Mouse (Mus musculus) lung, adult 2 months (tissue): ENCODE results near the gene Galntl6. TPM values are rescaled to one million over a fixed set of nuclear protein-coding genes. Genes with fewer than 3 reads are reported as not detected.
"Not testable (repeated sequence)": the region's sequence is repeated elsewhere in the genome, so short reads cannot be mapped to it uniquely, and the experiment has no call there.

Experiments
- DNase-seq: peaks from one replicate; pipeline ENCODE4 v3.0.0; 2022
- H3K4me1 ChIP-seq: fragments of 200-500 bp; 2 replicates; pipeline ENCODE4 v1.6.1; 2011; ENCODE audit warnings: low read length; ENCODE audit not compliant: control insufficient read depth, insufficient read depth
- H3K4me3 ChIP-seq: fragments of 200-500 bp; replicated peaks from 2 replicates; pipeline ENCODE3; 2011; ENCODE audit warnings: low read depth, mild to moderate bottlenecking, control low read depth, low read length; ENCODE audit errors: extremely low read depth
- CTCF ChIP-seq: fragments of 200-500 bp; IDR thresholded peaks from 2 replicates; pipeline ENCODE4 v1.5.1; 2011; ENCODE audit warnings: mild to moderate bottlenecking, low read length, control low read depth; ENCODE audit not compliant: insufficient read depth
- POLR2A ChIP-seq: fragments of 200-500 bp; IDR thresholded peaks from 2 replicates; pipeline ENCODE4 v1.6.1; 2011; ENCODE audit warnings: low read depth, mild to moderate bottlenecking, control low read depth, low read length, borderline replicate concordance; ENCODE audit errors: extremely low read depth
- WGBS: fragments of 180-500 bp; shearing (Covaris S2); methylation state at CpG from one replicate; pipeline ENCODE4 v1.1.7; 2018; 5-methylcytosine and 5-hydroxymethylcytosine counted together
- polyA plus RNA-seq: library from polyadenylated mRNA; depleted of rRNA; stranded (reverse); fragments of >200 nt; gene quantifications from 2 replicates; pipeline ENCODE4 v1.2.3, GENCODE M21; 2012

Gene Galntl6
- polyA plus RNA-seq, 1 experiment, result 0.09 TPM

DNA sequence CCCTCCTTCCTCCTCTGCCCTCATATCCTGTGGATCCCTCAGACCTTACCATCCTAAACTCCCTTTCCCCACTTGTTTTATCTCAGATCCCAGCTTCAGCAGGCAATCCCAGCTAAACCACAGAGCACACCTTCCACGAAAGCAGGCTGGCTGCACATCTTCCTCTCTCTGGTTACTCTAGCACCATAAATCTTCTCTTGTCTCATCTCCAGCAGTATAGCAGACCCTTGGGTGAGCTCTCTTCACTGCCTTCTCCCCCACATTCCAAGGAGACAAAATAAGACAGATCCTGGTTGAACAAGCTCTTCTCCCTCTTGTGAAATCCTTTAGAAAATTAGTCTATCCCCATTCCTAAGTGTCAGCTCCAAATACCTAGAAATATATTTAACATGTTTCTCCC, 389.0 kb downstream of the Galntl6 start:
- Histone ChIP-seq H3K4me3 (no peak overlapping the region), H3K4me1 (no peaks in the 10 kb centered on the region)
- 11% methylated on average over 1 of the region's 1 CpGs for whole genome bisulfite sequencing
- TF ChIP-seq POLR2A (no peak), CTCF (no peak)
- DNase-seq, result no peak

DNA sequence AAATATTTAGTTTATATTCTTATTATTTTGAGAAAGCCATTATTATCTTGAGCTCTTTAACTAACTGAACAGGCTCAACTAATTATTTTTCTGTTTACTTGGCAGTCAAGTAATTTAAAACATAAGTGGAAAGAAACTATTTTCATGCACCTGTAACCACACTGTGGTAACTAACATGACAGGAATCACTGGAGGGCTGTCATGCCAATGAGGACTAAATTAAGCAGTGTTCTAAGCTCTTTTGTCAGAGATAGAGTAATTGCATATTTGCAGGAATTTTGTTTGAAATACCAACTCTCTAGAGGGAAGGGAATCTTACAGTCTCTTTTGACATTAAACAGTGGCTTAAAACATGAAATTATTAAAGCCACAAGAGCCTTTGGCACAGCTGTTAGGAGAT, 390.5 kb downstream of the Galntl6 start:
- TF ChIP-seq POLR2A (no peak), CTCF (no peak)
- no peak for DNase-seq
- no peak overlapping the region for H3K4me3 ChIP-seq
- H3K4me1 ChIP-seq, result no peaks in the 10 kb centered on the region

DNA sequence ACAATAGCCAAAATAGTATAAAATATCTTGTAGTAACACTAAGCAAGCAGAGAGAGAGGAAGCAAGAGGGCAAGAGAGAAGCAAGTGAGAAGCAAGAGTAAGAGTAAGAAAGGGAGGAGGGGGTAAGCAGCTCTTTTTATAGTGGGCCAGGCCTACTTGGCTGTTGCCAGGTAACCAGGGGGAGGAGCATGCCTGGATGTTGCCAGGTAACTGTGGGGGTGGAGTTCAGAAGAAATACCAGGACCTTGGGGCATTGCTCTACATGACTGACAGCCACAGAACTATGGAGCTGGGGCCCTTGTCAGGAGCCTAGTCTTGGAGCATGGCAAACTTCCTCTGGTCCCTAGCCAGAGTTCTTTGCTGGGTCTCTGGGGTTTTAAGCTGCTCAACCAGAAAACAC, 401.9 kb downstream of the Galntl6 start:
- TF ChIP-seq POLR2A (no peak), CTCF (no peak)
- Histone ChIP-seq H3K4me3 (no peak overlapping the region), H3K4me1 (no peaks in the 10 kb centered on the region)
- no peak for DNase-seq

DNA sequence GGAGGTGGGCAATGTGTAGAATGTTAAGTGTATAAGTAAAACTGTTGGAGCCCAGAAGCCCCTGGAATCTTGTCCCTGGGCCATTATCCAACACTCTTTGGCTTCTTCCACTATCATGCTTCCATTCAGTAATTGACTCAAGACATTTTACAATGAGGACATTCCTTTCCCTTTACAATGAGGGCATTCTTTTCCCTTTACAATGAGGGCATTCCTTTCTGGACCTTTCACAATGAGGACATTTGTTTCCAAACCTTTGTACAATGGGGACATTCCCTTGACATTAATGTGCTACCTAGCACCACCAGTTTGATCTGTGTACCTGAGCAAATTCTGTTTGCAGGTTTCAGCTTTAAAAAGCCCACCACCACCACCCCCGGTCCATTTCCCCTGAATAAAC, 403.4 kb downstream of the Galntl6 start:
- Histone ChIP-seq H3K4me1 (no peaks in the 10 kb centered on the region), H3K4me3 (no peak overlapping the region)
- DNase-seq, result no peak
- TF ChIP-seq CTCF, result no peak
- TF ChIP-seq POLR2A, result no peak
- WGBS, result 62% methylated on average over 1 of the region's 1 CpGs

DNA sequence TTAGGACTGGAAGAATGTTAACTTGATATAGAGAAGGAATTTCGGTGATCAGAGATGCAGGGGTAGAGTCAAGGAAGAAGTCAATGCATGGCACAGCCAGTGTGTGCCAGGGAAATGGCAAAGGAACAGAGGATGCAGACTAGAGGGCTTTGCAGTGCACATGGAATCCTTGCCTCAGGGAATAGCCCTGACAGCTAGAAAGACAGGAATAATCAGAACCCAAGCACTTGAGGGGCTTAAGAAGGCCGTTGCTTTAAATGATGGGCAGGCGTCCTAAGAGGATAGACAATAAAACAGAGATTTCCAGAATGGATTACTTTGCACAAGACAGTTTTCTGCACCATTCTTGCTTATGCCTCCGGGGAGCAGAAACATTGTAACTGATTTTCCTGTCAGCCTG, 425.3 kb downstream of the Galntl6 start:
- TF ChIP-seq POLR2A (no peak), CTCF (no peak)
- WGBS, result 72% methylated on average over 4 of the region's 4 CpGs
- Histone ChIP-seq H3K4me1 (no peaks in the 10 kb centered on the region), H3K4me3 (no peak overlapping the region)
- no peak for DNase-seq

DNA sequence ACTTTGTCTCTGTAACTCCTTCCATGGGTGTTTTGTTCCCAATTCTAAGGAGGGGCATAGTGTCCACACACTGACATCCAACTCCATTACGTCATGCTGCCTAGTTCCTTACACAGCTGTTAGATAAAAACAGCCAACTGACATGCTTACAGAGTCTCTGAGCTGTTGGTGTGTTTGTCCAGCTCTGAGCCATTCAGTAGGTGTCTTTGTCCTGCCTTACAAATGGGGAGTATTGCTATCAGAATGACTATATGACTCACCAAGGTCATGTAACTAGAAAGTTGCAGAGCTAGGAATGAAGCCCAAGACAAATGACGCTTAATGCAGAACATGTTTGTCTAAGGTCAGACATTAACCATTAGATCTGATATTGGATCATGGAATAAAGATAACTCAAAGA, 449.1 kb downstream of the Galntl6 start:
- not testable (repeated sequence) for DNase-seq, H3K4me1 ChIP-seq, H3K4me3 ChIP-seq
- 79% methylated on average over 2 of the region's 2 CpGs for WGBS

DNA sequence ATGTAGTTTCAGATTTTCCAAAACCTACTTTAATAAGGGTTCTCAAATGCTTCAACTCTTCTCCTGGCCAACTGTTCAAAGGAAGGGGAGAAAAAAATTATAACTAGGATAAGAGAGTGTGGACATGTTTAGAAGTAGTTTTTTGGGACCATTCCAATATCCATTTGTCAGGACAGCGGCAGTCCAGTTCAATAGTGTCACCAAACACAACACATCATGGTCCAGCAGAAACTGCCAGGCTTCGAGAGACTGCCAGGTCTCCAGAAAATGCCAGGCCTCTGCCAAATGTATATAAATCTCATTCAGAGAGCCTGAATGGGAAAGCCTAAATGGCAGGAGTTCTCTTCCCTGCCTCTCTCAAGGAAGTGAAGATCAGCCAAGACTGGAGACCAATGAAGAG, 469.7 kb downstream of the Galntl6 start:
- H3K4me3 ChIP-seq, result no peak overlapping the region
- 53% methylated on average over 2 of the region's 2 CpGs for WGBS
- no peaks in the 10 kb centered on the region for H3K4me1 ChIP-seq
- TF ChIP-seq POLR2A, result no peak
- no peak for TF ChIP-seq CTCF
- no peak for DNase-seq

DNA sequence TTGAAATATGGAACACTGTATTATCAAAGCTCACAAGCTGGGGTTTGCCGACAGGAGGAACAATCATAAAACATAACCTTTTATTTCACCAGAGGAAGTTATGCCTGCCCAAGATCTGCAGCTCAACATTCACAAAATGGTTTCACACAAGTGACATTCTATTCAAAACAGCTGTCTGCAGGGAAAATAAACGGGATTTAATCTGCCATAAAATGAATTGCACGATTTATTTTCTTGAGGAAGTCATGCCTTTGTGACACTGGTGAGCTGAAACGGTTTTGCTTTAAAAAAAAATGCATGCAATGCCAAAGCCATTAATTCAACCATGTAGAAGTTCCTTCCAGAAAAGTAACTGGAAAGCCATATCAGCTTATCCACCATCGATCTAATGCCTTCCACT, 494.0 kb downstream of the Galntl6 start:
- H3K4me1 ChIP-seq, result no peaks in the 10 kb centered on the region
- WGBS, result 38% methylated on average over 5 of the region's 5 CpGs
- H3K4me3 ChIP-seq, result no peak overlapping the region
- no peak for DNase-seq
- TF ChIP-seq POLR2A, result no peak
- TF ChIP-seq CTCF, result no peak

DNA sequence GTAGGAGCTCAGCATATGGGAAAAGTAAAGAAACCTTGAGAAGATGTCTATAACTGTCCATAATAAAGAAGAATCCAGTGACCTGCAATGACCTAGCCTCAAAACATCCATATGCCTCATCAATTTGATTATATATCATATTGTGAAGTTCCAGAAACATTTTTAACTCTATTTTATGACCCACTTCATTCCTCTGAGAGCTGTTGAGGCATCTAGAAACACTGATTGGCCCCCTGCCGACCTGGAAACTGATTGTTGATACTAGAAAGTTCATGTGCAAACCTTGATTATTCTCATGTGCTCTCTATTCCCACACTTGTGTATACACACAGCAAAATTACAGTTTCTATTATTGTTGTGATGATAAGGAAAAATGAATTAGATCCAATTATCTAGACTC, 494.9 kb downstream of the Galntl6 start:
- no peaks in the 10 kb centered on the region for H3K4me1 ChIP-seq
- H3K4me3 ChIP-seq, result no peak overlapping the region
- TF ChIP-seq POLR2A, result no peak
- no peak for TF ChIP-seq CTCF
- no peak for DNase-seq
- WGBS, result 34% methylated on average over 1 of the region's 1 CpGs

DNA sequence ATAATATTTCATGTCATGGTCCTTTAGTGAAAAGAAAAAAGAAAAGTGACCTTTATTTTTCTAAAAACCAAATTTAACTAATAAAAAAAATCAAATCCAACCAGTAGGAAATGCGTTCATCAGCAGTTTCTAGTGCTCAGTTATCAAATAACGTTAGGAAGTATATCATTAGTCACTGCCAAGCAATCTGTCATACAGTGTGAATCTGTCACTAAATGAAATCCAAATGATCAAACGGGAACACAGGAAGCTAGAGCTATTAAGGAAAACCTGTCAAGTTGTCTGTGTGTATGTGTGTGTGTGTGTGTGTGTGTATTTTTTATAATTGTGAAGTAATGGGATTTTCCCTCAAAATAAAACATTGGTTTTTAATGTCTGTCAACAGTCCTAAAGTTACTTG, 515.9 kb downstream of the Galntl6 start:
- Histone ChIP-seq H3K4me1 (no peaks in the 10 kb centered on the region), H3K4me3 (no peak overlapping the region)
- DNase-seq, result no peak
- 26% methylated on average over 3 of the region's 3 CpGs for WGBS
- TF ChIP-seq POLR2A (no peak), CTCF (no peak)

DNA sequence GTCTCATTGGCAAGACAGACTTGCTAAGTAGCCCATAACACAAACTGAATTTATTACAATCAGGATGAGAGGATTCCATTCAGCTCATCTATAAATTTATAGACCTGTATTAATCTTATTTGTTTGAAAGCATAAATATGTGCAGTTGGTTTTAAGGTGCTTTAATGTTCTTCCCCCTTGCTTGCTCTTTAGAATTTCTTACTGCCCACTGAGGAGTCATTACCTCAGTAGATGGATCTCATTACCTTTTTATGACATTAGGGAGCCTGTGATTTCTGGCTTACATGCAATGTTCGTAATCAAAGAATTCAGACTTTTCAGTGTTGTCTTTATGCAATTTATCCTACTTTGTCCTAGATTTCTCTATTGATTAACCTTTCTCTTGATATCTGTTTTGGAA, 516.6 kb downstream of the Galntl6 start:
- no peak for TF ChIP-seq POLR2A
- no peak for TF ChIP-seq CTCF
- Histone ChIP-seq H3K4me1 (no peaks in the 10 kb centered on the region), H3K4me3 (no peak overlapping the region)
- WGBS, result 85% methylated on average over 1 of the region's 1 CpGs
- DNase-seq, result no peak

DNA sequence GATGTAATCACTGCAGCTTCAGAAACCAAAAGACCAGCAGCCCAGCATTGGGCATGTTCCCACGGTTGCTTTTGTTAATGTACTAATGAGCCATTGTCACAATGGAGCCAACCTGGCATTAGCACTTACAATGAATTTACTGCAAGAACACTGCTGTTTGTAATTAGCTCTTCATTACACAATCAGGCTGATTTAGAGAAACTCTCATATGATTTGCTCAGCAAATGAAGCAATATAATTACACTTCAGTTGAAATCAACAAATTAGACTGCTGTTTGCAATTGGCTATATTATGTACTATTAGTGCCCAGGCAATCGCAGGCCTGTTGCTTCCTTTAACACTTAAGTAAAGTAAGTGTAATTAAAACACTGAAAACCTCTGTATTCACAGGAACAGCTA, 540.1 kb downstream of the Galntl6 start:
- WGBS, result 75% methylated on average over 2 of the region's 2 CpGs
- Histone ChIP-seq H3K4me3 (no peak overlapping the region), H3K4me1 (no peaks in the 10 kb centered on the region)
- no peak for DNase-seq
- no peak for TF ChIP-seq CTCF
